Mouse (Mus musculus) heart, embryonic 15.5 days (tissue): ENCODE data around the gene Shisal2a. TPM values are rescaled to one million over a fixed set of nuclear protein-coding genes. Genes with fewer than 3 reads are reported as not detected.

Experiments used
- ATAC-seq: fragments of 200-750 bp; cut with Nextera tagmentation; replicated peaks from 2 replicates; pipeline ENCODE4 v1.8.0; 2017; ENCODE audit warnings: low read depth, moderate TSS enrichment; ENCODE audit not compliant: insufficient number of reproducible peaks, insufficient read depth, low FRiP score
- H3K27ac ChIP-seq: fragments of 300-500 bp; sonication (generic); 2 replicates; pipeline ENCODE4 v1.5.1; 2015; ENCODE audit warnings: mild to moderate bottlenecking, inconsistent platforms
- H3K27me3 ChIP-seq: fragments of 300-500 bp; sonication (generic); 2 replicates; pipeline ENCODE4 v1.6.1; 2015; ENCODE audit warnings: inconsistent platforms
- H3K36me3 ChIP-seq: fragments of 300-500 bp; sonication (generic); 2 replicates; pipeline ENCODE4 v1.6.1; 2015; ENCODE audit warnings: mild to moderate bottlenecking, inconsistent platforms
- H3K4me1 ChIP-seq: fragments of 300-500 bp; sonication (generic); replicated peaks from 2 replicates; pipeline ENCODE4 v1.6.1; 2015; ENCODE audit warnings: inconsistent platforms
- H3K4me2 ChIP-seq: fragments of 300-500 bp; sonication (generic); 2 replicates; pipeline ENCODE4 v1.6.1; 2015; ENCODE audit warnings: inconsistent platforms, mild to moderate bottlenecking, moderate library complexity
- H3K4me3 ChIP-seq: fragments of 300-500 bp; sonication (generic); 2 replicates; pipeline ENCODE4 v1.5.1; 2015; ENCODE audit warnings: mild to moderate bottlenecking, inconsistent platforms
- H3K9ac ChIP-seq: fragments of 300-500 bp; sonication (generic); 2 replicates; pipeline ENCODE4 v1.6.1; 2015; ENCODE audit warnings: mild to moderate bottlenecking, inconsistent platforms
- H3K9me3 ChIP-seq: fragments of 300-500 bp; sonication (generic); replicated peaks from 2 replicates; pipeline ENCODE4 v1.6.1; 2016; ENCODE audit warnings: inconsistent platforms
- WGBS: fragments of 180-500 bp; shearing (Covaris S2); methylation state at CpG from one replicate; pipeline ENCODE4 v1.1.7; 2015; ENCODE audit warnings: mixed read lengths; 5-methylcytosine and 5-hydroxymethylcytosine counted together
- polyA plus RNA-seq: library from polyadenylated mRNA; unstranded; fragments of >200 nt; fragmentation: Nextera tagmentation; extraction: Ambion mirVana; gene quantifications from 2 replicates; pipeline ENCODE4 v1.2.1, GENCODE M21; 2015

Shisal2a gene
- polyA plus RNA-seq, 1 experiment from 2014 or later = 1.3 TPM

DNA sequence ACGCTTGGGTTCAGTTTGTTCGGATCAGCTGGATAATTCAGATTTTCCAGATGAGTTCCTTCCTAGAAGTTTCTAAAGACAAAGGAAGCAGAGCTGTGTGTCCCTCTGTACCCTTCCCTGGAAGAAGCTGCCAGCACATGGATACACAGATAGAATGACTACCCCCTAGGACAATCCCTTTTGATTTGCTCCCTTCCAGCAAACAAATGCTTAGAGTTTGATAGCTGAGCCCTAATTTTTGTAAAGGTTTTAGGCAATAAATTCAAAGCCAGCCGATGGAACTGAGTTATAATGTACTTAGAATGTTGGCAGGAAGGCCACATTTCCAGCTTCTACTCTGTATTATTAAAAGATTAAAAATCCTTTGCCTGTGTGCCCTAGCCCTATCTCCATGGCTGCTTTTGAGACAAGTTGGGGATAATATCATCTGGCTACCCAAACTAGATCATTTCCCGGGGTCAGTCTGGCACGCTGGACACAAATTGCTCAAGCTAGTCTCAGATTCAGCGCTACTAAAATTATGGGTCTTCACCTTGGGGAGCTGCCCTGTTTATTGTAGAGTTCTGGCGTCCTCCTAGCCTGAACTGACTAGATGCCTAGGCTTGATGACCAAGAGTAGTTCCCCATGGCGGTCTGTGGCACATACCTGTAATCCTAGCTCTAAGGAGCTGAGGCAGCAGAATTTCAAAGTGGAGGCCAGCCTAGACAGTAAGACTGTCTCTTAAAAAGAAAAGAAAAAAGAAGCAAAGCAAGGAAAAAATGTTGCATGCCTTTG, 20.9 kb upstream of the Shisal2a start:
- peaks cover 22% of the 10 kb centered on the region for H3K4me1 ChIP-seq
- no peaks in the 10 kb centered on the region for H3K27me3 ChIP-seq
- no peak for ATAC-seq
- H3K4me3 ChIP-seq = no peak overlapping the region
- H3K36me3 ChIP-seq = peaks cover 19% of the 10 kb centered on the region
- H3K9me3 ChIP-seq = no peaks in the 10 kb centered on the region
- 89% methylated on average over 8 of the region's 8 CpGs for WGBS
- no peak overlapping the region for H3K4me2 ChIP-seq
- H3K9ac ChIP-seq = no peak overlapping the region
- H3K27ac ChIP-seq = no peak overlapping the region

DNA sequence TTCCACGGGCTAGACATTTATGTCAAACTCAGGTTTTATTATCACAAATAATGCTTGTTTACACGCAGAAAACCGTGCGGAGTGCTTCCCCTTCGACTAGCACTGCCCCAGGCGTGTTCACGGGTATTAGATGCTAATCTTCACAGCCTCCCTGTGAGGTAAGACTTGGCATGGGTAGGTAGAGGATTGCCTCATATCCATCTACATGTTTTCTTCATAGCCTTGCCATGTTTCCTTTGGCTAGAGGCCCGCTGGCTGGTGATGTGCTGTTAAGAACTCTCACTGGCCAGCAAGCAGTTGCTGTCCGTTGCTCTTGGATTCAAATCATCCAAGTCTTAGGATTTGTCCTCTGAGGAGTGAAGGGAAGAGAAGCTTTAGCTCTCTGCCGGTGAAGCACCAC, 17.2 kb upstream of the Shisal2a start:
- WGBS = 76% methylated on average over 10 of the region's 10 CpGs
- no peak overlapping the region for H3K4me2 ChIP-seq
- H3K27me3 ChIP-seq = no peaks in the 10 kb centered on the region
- H3K36me3 ChIP-seq = peaks cover 19% of the 10 kb centered on the region
- H3K4me1 ChIP-seq = no peaks in the 10 kb centered on the region
- no peak overlapping the region for H3K4me3 ChIP-seq
- no peak for ATAC-seq
- no peak overlapping the region for H3K9ac ChIP-seq
- H3K27ac ChIP-seq = no peak overlapping the region
- no peaks in the 10 kb centered on the region for H3K9me3 ChIP-seq

DNA sequence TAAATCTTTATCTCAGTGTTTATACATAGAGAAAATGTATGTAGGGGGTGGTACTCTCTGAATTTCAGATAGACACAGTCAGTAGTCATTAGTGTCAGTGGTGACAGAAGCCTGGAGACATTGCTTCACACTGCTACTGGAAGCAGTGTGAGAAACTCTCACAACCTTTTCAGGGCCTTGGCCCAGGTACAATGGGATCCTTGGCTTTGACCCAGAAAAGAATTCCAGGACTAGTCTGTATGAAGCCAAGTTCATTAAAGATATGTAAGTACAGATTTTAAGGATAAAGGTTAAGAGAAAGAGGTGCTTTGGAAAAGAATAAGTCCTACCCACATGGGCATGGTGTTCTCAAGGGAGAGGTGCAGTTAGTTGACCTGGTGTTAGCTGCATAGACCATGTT, 11.1 kb upstream of the Shisal2a start:
- no peaks in the 10 kb centered on the region for H3K36me3 ChIP-seq
- ATAC-seq = no peak
- no peaks in the 10 kb centered on the region for H3K9me3 ChIP-seq
- H3K4me1 ChIP-seq = 0 out of 2 replicates have a peak, but pooled peaks cover 6% of the 10 kb centered on the region
- H3K27ac ChIP-seq = no peak overlapping the region
- H3K27me3 ChIP-seq = no peaks in the 10 kb centered on the region
- no peak overlapping the region for H3K4me2 ChIP-seq
- H3K4me3 ChIP-seq = no peak overlapping the region
- H3K9ac ChIP-seq = no peak overlapping the region

DNA sequence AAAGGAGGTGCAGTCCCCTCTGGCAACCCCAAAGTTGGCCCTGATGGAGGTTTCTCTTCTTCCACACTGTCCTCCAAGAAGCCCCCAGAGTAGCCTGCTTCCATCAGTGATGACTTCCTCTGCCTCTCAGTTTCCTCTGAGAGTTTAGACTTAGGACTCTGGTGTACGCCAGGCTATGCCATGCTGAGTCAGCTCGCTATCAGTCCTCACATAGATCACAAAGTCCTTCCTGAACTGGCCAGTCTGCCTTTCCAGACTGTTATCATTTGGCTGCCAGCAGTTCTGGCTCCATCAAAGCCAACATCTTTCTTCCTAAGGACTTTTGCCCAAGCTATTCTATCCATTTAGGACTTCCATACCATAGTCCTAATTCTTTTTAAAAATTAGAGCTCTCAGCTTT, 9.4 kb upstream of the Shisal2a start:
- H3K27me3 ChIP-seq = no peaks in the 10 kb centered on the region
- 51% methylated on average over 2 of the region's 2 CpGs for WGBS
- ATAC-seq = no peak
- H3K4me3 ChIP-seq = no peak overlapping the region
- no peaks in the 10 kb centered on the region for H3K36me3 ChIP-seq
- no peak overlapping the region for H3K4me2 ChIP-seq
- no peak overlapping the region for H3K9ac ChIP-seq
- H3K9me3 ChIP-seq = no peaks in the 10 kb centered on the region
- no peak overlapping the region for H3K27ac ChIP-seq
- H3K4me1 ChIP-seq = peaks cover 15% of the 10 kb centered on the region

DNA sequence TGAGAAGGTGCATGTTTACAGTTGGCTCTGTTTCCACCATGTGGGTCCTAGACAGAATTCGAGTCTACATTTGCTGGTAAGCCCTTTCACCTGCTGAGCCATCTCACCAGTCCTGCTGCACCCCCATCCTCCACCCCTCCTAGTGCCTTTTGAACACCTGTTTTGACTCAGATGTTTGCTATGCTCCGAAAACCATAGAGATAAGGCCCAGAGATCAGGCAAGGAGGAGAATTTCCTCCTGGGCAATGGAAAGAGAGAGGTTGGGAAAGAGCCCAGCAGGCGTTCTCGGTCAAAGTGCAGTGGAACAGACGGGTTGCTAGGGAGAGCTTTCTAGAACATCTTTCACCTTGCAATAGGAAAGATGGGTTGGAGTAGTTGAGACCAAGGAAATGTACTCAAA, 8.0 kb upstream of the Shisal2a start:
- WGBS = 64% methylated on average over 5 of the region's 5 CpGs
- no peak for ATAC-seq

DNA sequence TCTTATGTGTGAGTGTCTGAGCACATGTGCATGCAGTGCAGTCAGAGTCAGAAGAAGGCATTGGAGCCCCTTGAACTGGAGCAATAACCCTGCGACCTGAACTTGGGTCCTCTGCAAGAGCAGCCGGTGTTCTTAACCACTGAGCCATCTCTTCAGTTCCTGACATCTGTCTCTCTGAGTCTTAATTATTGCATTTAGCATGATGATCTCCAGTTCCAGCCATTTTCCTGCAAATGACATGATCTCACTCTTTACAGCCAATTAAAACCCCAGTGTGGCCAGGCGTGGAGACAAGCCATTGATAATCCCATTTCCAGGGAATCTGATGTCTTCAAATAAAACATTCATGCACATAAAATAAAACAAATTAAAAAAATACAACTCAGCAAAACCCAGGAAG, 5.6 kb upstream of the Shisal2a start:
- peak overlapping the region; percentile 92 for H3K27ac ChIP-seq
- ATAC-seq = no peak
- peaks cover 18% of the 10 kb centered on the region for H3K4me1 ChIP-seq
- H3K4me2 ChIP-seq = no peak overlapping the region
- no peak overlapping the region for H3K9ac ChIP-seq
- H3K36me3 ChIP-seq = no peaks in the 10 kb centered on the region
- 86% methylated on average over 3 of the region's 3 CpGs for WGBS
- no peaks in the 10 kb centered on the region for H3K9me3 ChIP-seq
- peaks cover 5% of the 10 kb centered on the region for H3K27me3 ChIP-seq
- H3K4me3 ChIP-seq = no peak overlapping the region

More for the DNA sequence above, 8.0 kb upstream of the Shisal2a start:
- Histone ChIP-seq H3K4me2 (no peak overlapping the region), H3K27me3 (no peaks in the 10 kb centered on the region), H3K4me3 (no peak overlapping the region), H3K9me3 (no peaks in the 10 kb centered on the region), H3K36me3 (no peaks in the 10 kb centered on the region), H3K9ac (no peak overlapping the region), H3K27ac (no peak overlapping the region), H3K4me1 (peaks cover 18% of the 10 kb centered on the region)

DNA sequence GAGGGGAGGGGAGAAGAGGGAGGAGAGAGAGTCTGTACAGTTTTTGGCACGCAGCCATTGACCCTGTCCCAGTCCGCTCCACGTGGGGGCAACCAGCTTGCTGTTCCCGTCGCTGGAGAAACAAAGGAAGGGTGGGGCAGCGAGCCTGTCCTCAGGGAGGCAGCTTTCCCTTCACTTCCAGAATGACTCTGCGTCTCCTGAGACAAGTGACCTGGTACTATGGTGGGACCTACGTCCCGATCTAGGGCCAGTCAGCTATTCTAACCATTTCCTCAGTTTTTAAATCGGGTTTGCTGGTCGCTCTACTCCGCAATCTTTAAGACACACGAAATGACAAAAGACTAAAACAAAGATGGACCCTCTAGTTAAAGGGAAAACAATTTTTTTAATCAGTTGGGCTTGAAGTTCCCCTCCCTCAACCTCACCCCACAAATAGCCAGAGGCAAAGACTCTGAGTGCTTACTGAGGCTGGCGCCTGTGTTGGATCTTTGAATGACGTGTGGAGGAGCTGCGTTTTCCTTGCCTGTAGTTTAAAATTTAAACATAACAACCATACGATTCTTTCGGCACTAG, 4.6 kb upstream of the Shisal2a start:
- 3% methylated on average over 18 of the region's 18 CpGs for WGBS

DNA sequence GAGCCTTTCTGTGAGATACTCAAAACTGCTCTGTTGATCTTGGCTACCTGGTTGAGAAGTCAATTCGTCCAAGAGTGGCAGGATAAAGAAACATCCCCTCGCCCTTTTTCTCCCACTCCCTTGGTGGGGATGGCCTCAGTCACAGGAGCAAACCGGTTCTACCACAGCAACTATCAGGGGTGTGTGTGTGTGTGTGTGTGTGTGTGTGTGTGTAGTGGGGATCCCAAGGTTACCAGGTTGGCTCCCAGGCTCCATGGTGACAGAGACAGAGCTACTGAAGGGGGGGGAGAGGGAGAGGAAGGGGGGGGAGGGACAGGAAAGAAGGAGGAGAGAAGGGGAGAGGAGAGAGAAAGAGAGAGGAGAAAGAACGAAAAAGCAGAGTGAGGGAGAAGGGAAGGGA, 4.0 kb upstream of the Shisal2a start:
- H3K4me2 ChIP-seq = peak overlapping the region; percentile 73
- no peaks in the 10 kb centered on the region for H3K9me3 ChIP-seq
- peaks cover 26% of the 10 kb centered on the region for H3K4me1 ChIP-seq
- peaks cover 18% of the 10 kb centered on the region for H3K27me3 ChIP-seq
- 34% methylated on average over 4 of the region's 4 CpGs for WGBS
- H3K36me3 ChIP-seq = no peaks in the 10 kb centered on the region
- no peak for ATAC-seq
- H3K27ac ChIP-seq = peak overlapping the region; percentile 92
- H3K9ac ChIP-seq = no peak overlapping the region
- no peak overlapping the region for H3K4me3 ChIP-seq

More for the DNA sequence above, 4.6 kb upstream of the Shisal2a start:
- peak overlapping the region; percentile 73 for H3K4me2 ChIP-seq
- peak overlapping the region; percentile 61 for H3K9ac ChIP-seq
- H3K36me3 ChIP-seq = no peaks in the 10 kb centered on the region
- H3K9me3 ChIP-seq = no peaks in the 10 kb centered on the region
- peaks cover 26% of the 10 kb centered on the region for H3K4me1 ChIP-seq
- peaks cover 12% of the 10 kb centered on the region for H3K27me3 ChIP-seq
- ATAC-seq = peak; percentile 85
- peak overlapping the region; percentile 48 for H3K4me3 ChIP-seq
- H3K27ac ChIP-seq = peak overlapping the region; percentile 92

DNA sequence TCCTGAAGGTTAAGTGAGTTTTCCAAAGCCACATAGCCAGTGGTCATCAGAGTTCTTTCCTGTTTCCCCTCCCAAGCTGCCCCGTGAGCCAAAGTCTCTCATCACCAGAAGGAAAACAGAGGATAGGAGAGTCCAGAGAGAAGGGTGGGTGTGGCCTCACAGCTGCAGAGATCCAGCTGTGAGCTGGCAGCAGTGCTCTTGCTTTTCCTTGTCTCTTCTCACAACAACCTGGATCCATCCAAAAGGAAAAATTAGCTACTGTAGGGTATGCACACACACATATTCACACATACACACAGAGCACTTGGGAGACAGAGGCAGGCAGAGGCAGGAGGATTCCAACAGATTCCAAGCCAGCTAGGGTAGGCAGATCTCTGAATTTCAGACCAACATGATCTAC, 2.9 kb upstream of the Shisal2a start:
- Histone ChIP-seq H3K27me3 (peaks cover 25% of the 10 kb centered on the region), H3K36me3 (no peaks in the 10 kb centered on the region), H3K4me2 (no peak overlapping the region), H3K4me1 (peaks cover 25% of the 10 kb centered on the region), H3K27ac (no peak overlapping the region), H3K9me3 (no peaks in the 10 kb centered on the region), H3K9ac (no peak overlapping the region), H3K4me3 (no peak overlapping the region)
- WGBS = 45% methylated on average over 1 of the region's 1 CpGs
- no peak for ATAC-seq

DNA sequence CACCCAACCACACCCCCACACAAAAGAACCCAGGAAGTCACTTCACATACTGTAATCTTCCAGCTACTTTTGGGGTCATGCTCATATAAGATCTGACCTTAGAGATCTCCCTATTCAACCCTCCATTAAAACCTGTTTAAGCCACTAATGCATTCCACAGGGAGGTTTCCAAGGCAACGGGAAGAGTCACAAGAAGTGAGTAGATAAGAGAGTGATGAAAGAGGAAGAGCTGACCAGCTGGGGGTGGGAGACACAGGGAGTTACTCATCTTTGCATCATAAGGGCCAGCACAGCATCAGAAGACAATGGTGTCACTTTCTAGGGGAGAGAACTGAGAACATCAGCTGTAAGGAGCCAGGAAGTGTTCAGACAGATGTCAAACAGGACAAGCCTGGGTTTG, 3.0 kb downstream of the Shisal2a start:
- peaks cover 25% of the 10 kb centered on the region for H3K27me3 ChIP-seq
- ATAC-seq = no peak
- H3K4me1 ChIP-seq = peaks cover 8% of the 10 kb centered on the region
- no peaks in the 10 kb centered on the region for H3K9me3 ChIP-seq
- no peak overlapping the region for H3K27ac ChIP-seq
- no peak overlapping the region for H3K9ac ChIP-seq
- H3K4me3 ChIP-seq = no peak overlapping the region
- no peaks in the 10 kb centered on the region for H3K36me3 ChIP-seq
- 8% methylated on average over 1 of the region's 1 CpGs for WGBS
- H3K4me2 ChIP-seq = no peak overlapping the region

DNA sequence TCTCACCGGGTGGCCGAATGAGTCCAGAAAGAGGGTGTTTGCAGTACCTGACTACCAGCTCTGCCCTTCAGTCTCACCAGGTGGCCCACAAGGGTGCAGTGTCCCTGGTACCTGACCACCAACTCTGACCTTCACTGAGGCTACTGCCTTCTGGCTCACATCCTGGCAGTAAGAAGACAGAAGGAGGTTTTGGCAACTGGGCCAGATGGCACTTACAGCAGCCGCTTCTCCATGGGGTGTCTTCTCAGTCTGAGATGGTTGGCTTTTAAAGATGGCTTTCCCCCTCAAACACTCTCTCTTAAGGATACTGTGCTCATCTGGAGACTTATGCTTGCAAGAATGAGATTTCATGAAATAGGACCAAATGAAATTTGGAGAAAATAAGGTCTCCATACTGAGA, 3.7 kb downstream of the Shisal2a start:
- H3K4me3 ChIP-seq = no peak overlapping the region
- no peak for ATAC-seq
- H3K27ac ChIP-seq = no peak overlapping the region
- H3K27me3 ChIP-seq = peaks cover 25% of the 10 kb centered on the region
- H3K9me3 ChIP-seq = no peaks in the 10 kb centered on the region
- H3K36me3 ChIP-seq = no peaks in the 10 kb centered on the region
- H3K4me2 ChIP-seq = no peak overlapping the region
- no peak overlapping the region for H3K9ac ChIP-seq
- 81% methylated on average over 3 of the region's 3 CpGs for WGBS
- H3K4me1 ChIP-seq = peaks cover 8% of the 10 kb centered on the region

DNA sequence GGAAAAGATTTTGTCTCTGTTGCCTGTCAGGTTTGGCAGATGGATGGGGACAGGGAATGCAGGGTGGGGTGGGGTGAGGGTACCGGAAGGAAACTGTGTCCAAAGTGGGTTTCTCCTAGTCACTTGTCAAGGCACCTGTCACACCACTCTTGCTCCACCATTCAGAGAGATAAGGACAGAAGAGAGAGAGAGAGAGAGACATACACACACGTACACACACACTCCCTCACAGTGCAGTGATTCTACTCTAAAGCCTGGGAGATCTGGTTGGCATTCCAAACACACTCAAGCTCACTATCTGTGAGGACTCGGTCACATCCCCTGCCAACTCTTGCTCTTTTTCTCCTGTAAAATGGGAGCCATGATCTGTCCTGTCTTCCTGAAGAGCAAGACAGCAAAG, 11.0 kb downstream of the Shisal2a start:
- WGBS = 16% methylated on average over 3 of the region's 3 CpGs
- Histone ChIP-seq H3K27ac (peak overlapping the region; percentile 24; the same call in 1 of the 2 replicates), H3K9me3 (no peaks in the 10 kb centered on the region), H3K4me3 (no peak overlapping the region), H3K27me3 (no peaks in the 10 kb centered on the region), H3K9ac (no peak overlapping the region), H3K4me1 (peaks cover 13% of the 10 kb centered on the region), H3K36me3 (no peaks in the 10 kb centered on the region), H3K4me2 (no peak overlapping the region)
- peak; percentile 70; the same call in 1 of the 2 replicates for ATAC-seq
